Mouse (Mus musculus) lung, embryonic 16.5 days (tissue): ENCODE results near the gene BC052040. TPM values are rescaled to one million over a fixed set of nuclear protein-coding genes. Genes with fewer than 3 reads are reported as not detected.

Experiments used
- ATAC-seq: fragments of 200-750 bp; cut with Nextera tagmentation; 2 replicates; pipeline ENCODE4 v1.8.0; 2017; ENCODE audit warnings: low read depth, mild to moderate bottlenecking, moderate library complexity
- H3K27ac ChIP-seq: fragments of 300-500 bp; sonication (generic); 2 replicates; pipeline ENCODE4 v1.5.1; 2014; ENCODE audit warnings: mild to moderate bottlenecking, control low read depth, low read length
- H3K27me3 ChIP-seq: fragments of 300-500 bp; sonication (generic); 2 replicates; pipeline ENCODE4 v1.6.1; 2014; ENCODE audit warnings: low read depth, low read length, mixed read lengths; ENCODE audit not compliant: control insufficient read depth, insufficient read depth
- H3K36me3 ChIP-seq: fragments of 300-500 bp; sonication (generic); 2 replicates; pipeline ENCODE4 v1.6.1; 2014; ENCODE audit warnings: low read length; ENCODE audit not compliant: control insufficient read depth, insufficient read depth
- H3K4me1 ChIP-seq: fragments of 300-500 bp; sonication (generic); replicated peaks from 2 replicates; pipeline ENCODE4 v1.6.1; 2014; ENCODE audit warnings: low read length, mixed read lengths; ENCODE audit not compliant: control insufficient read depth, insufficient read depth
- H3K4me2 ChIP-seq: fragments of 300-500 bp; sonication (generic); 2 replicates; pipeline ENCODE4 v1.6.1; 2014; ENCODE audit warnings: low read depth, low read length, control low read depth
- H3K4me3 ChIP-seq: fragments of 300-500 bp; sonication (generic); 2 replicates; pipeline ENCODE4 v1.5.1; 2014; ENCODE audit warnings: mild to moderate bottlenecking, low read length, control low read depth
- H3K9ac ChIP-seq: fragments of 300-500 bp; sonication (generic); 2 replicates; pipeline ENCODE4 v1.6.1; 2014; ENCODE audit warnings: low read length, control low read depth
- H3K9me3 ChIP-seq: fragments of 300-500 bp; sonication (generic); 2 replicates; pipeline ENCODE4 v1.6.1; 2016; ENCODE audit warnings: low read length; ENCODE audit not compliant: control insufficient read depth
- WGBS: fragments of 180-500 bp; shearing (Covaris S2); extraction: QIAGEN DNeasy Blood & Tissue Kit; methylation state at CpG from one replicate; pipeline ENCODE4 v1.1.7; 2014; 5-methylcytosine and 5-hydroxymethylcytosine counted together
- polyA plus RNA-seq: library from polyadenylated mRNA; unstranded; fragments of >200 nt; fragmentation: Nextera tagmentation; extraction: Ambion mirVana; gene quantifications from 2 replicates; pipeline ENCODE4 v1.2.1, GENCODE M21; 2015

BC052040 gene
- polyA plus RNA-seq, 1 experiment from 2014 or later, result 12.6 TPM

GRCm38 (mm10) chr2:115678786-115679185, 97.3 kb downstream of the BC052040 start:
- no peak overlapping the region for H3K4me2 ChIP-seq
- no peak overlapping the region for H3K27ac ChIP-seq
- ATAC-seq, result no peak
- H3K27me3 ChIP-seq, result no peaks in the 10 kb centered on the region
- H3K36me3 ChIP-seq, result no peaks in the 10 kb centered on the region
- H3K9ac ChIP-seq, result no peak overlapping the region
- no peaks in the 10 kb centered on the region for H3K4me1 ChIP-seq
- 75% methylated on average over 5 of the region's 5 CpGs for WGBS
- H3K9me3 ChIP-seq, result no peaks in the 10 kb centered on the region
- no peak overlapping the region for H3K4me3 ChIP-seq

GRCm38 (mm10) chr2:115685250-115685649, 103.7 kb downstream of the BC052040 start:
- 65% methylated on average over 3 of the region's 3 CpGs for WGBS
- H3K27ac ChIP-seq, result no peak overlapping the region

GRCm38 (mm10) chr2:115687612-115688011, 106.1 kb downstream of the BC052040 start:
- WGBS, result 95% methylated on average over 4 of the region's 4 CpGs
- H3K9me3 ChIP-seq, result no peaks in the 10 kb centered on the region
- no peaks in the 10 kb centered on the region for H3K27me3 ChIP-seq
- no peaks in the 10 kb centered on the region for H3K36me3 ChIP-seq
- no peak overlapping the region for H3K4me3 ChIP-seq
- no peak overlapping the region for H3K27ac ChIP-seq
- H3K9ac ChIP-seq, result no peak overlapping the region
- no peaks in the 10 kb centered on the region for H3K4me1 ChIP-seq
- no peak for ATAC-seq
- H3K4me2 ChIP-seq, result no peak overlapping the region

More at GRCm38 (mm10) chr2:115685250-115685649, 103.7 kb downstream of the BC052040 start:
- H3K4me3 ChIP-seq, result no peak overlapping the region
- H3K4me1 ChIP-seq, result no peaks in the 10 kb centered on the region
- H3K9me3 ChIP-seq, result no peaks in the 10 kb centered on the region
- H3K36me3 ChIP-seq, result no peaks in the 10 kb centered on the region
- H3K27me3 ChIP-seq, result no peaks in the 10 kb centered on the region
- no peak overlapping the region for H3K4me2 ChIP-seq
- no peak for ATAC-seq
- H3K9ac ChIP-seq, result no peak overlapping the region

GRCm38 (mm10) chr2:115688282-115688681, 106.8 kb downstream of the BC052040 start:
- Histone ChIP-seq H3K4me2 (no peak overlapping the region), H3K4me1 (no peaks in the 10 kb centered on the region), H3K27me3 (no peaks in the 10 kb centered on the region), H3K9ac (no peak overlapping the region), H3K9me3 (no peaks in the 10 kb centered on the region), H3K4me3 (no peak overlapping the region), H3K36me3 (no peaks in the 10 kb centered on the region), H3K27ac (no peak overlapping the region)
- ATAC-seq, result no peak
- 90% methylated on average over 6 of the region's 6 CpGs for WGBS

- H3K4me2 ChIP-seq, result no peak overlapping the region
- no peak for ATAC-seq
- no peak overlapping the region for H3K9ac ChIP-seq
- no peak overlapping the region for H3K4me3 ChIP-seq
- no peaks in the 10 kb centered on the region for H3K36me3 ChIP-seq
- H3K4me1 ChIP-seq, result no peaks in the 10 kb centered on the region
- H3K9me3 ChIP-seq, result no peaks in the 10 kb centered on the region
- H3K27ac ChIP-seq, result no peak overlapping the region
- 61% methylated on average over 3 of the region's 3 CpGs for WGBS
- H3K27me3 ChIP-seq, result no peaks in the 10 kb centered on the region
Observed at GRCm38 (mm10) chr2:115693841-115694240, 112.3 kb downstream of the BC052040 start.

DNA sequence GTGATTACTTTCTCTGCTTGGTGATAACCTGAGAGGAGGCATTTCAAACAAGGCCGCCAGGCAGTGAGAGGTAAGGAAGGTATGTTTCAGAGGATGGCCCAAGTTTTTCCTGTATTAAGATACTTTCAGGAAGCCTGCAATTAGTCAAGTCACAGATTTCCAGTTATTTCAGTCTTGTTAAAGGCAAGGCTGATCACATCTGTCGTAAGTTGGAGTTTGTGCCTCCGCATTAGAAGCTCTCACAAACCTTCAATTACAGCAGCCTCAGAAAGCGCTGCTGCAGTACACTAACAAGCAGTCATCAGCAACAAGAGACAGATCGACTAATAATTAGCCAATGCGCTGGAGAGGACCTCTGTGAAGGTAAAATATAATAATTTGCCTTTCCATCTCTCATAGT, 112.9 kb downstream of the BC052040 start:
- Histone ChIP-seq H3K4me1 (no peaks in the 10 kb centered on the region), H3K27ac (no peak overlapping the region), H3K36me3 (no peaks in the 10 kb centered on the region), H3K27me3 (no peaks in the 10 kb centered on the region), H3K4me3 (no peak overlapping the region), H3K9ac (no peak overlapping the region), H3K9me3 (no peaks in the 10 kb centered on the region), H3K4me2 (no peak overlapping the region)
- 82% methylated on average over 6 of the region's 6 CpGs for WGBS
- no peak for ATAC-seq

GRCm38 (mm10) chr2:115699032-115699431, 117.5 kb downstream of the BC052040 start:
- H3K9ac ChIP-seq, result no peak overlapping the region
- H3K4me2 ChIP-seq, result no peak overlapping the region
- H3K27me3 ChIP-seq, result no peaks in the 10 kb centered on the region
- no peaks in the 10 kb centered on the region for H3K4me1 ChIP-seq
- H3K9me3 ChIP-seq, result no peaks in the 10 kb centered on the region
- no peak for ATAC-seq
- H3K36me3 ChIP-seq, result no peaks in the 10 kb centered on the region
- 57% methylated on average over 5 of the region's 5 CpGs for WGBS
- H3K4me3 ChIP-seq, result no peak overlapping the region
- no peak overlapping the region for H3K27ac ChIP-seq

- H3K4me2 ChIP-seq, result no peak overlapping the region
- H3K36me3 ChIP-seq, result no peaks in the 10 kb centered on the region
- ATAC-seq, result no peak
- no peak overlapping the region for H3K9ac ChIP-seq
- no peak overlapping the region for H3K4me3 ChIP-seq
- H3K9me3 ChIP-seq, result no peaks in the 10 kb centered on the region
- no peak overlapping the region for H3K27ac ChIP-seq
- H3K27me3 ChIP-seq, result no peaks in the 10 kb centered on the region
- no peaks in the 10 kb centered on the region for H3K4me1 ChIP-seq
- 38% methylated on average over 5 of the region's 5 CpGs for WGBS
Observed at GRCm38 (mm10) chr2:115702610-115703009, 121.1 kb downstream of the BC052040 start.

DNA sequence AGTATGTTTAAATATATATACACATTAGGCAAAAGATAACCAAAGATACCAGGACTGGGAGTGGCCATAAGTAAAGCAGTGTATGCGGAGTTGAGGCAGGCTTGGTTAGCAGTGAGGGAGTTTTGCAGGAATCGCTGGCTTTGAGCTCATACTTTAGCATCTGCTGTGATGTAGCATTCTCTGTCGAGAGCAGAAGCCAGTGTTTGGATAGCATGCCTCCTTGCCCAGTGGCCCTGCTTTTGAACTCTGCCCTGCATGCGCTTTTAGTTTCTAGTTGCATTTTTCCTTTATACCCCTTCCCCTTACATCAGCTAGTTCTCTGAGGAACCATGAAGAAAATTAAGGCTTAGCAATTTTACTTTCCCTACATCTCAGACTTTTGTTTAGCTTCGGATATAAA, 136.0 kb downstream of the BC052040 start:
- WGBS, result 52% methylated on average over 5 of the region's 5 CpGs
- Histone ChIP-seq H3K4me3 (no peak overlapping the region), H3K36me3 (peaks cover 8% of the 10 kb centered on the region), H3K27me3 (no peaks in the 10 kb centered on the region), H3K4me2 (no peak overlapping the region), H3K27ac (no peak overlapping the region), H3K4me1 (no peaks in the 10 kb centered on the region), H3K9ac (no peak overlapping the region), H3K9me3 (peaks cover 9% of the 10 kb centered on the region)
- no peak for ATAC-seq

DNA sequence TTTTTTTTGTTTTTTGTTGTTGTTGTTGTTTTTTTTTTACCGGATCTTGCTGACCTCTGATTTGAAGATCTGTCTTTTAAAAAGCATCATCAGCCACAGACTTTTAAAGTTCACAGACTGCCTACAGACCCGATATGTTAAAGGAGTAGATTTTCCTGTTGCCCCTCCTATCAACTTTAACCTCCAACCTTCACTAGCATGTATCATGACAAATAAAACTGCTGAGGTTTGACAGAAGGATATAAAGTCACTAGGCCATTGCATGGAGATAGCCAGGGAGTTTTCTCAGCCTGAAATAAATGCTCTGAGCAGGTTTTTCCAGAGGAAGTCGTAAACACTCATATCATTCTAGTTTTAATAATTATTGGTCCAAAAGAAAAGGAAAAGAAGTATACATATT, 136.5 kb downstream of the BC052040 start:
- Histone ChIP-seq H3K9me3 (peaks cover 9% of the 10 kb centered on the region), H3K4me2 (no peak overlapping the region), H3K9ac (no peak overlapping the region), H3K36me3 (peaks cover 8% of the 10 kb centered on the region), H3K27me3 (no peaks in the 10 kb centered on the region), H3K4me3 (no peak overlapping the region), H3K4me1 (no peaks in the 10 kb centered on the region), H3K27ac (no peak overlapping the region)
- WGBS, result 44% methylated on average over 3 of the region's 3 CpGs
- no peak for ATAC-seq
